Mouse (Mus musculus) G1E (cell line): ENCODE measurements around the gene Tada2a. TPM values are rescaled to one million over a fixed set of nuclear protein-coding genes. Genes with fewer than 3 reads are reported as not detected.

Source experiments
- ATAC-seq: 2 replicates; pipeline ENCODE4 v1.8.0; 2016; ENCODE audit warnings: mild to moderate bottlenecking; ENCODE audit not compliant: insufficient number of reproducible peaks, poor library complexity, low FRiP score, severe bottlenecking; ENCODE audit errors: extremely low read depth
- DNase-seq: peaks from one replicate; pipeline ENCODE4 v3.0.0; 2012; ENCODE audit warnings: low spot score
- H3K27me3 ChIP-seq: 2 replicates; pipeline ENCODE4 v1.6.1; 2012; ENCODE audit warnings: mild to moderate bottlenecking, low read length, inconsistent platforms; ENCODE audit not compliant: insufficient read depth
- H3K36me3 ChIP-seq: replicated peaks from 2 replicates; pipeline ENCODE3; 2012; ENCODE audit warnings: mild to moderate bottlenecking, inconsistent platforms
- H3K4me1 ChIP-seq: 2 replicates; pipeline ENCODE4 v1.6.1; 2012; ENCODE audit warnings: low read depth, low read length, inconsistent platforms, mixed read lengths; ENCODE audit not compliant: insufficient read depth
- H3K4me3 ChIP-seq: 2 replicates; pipeline ENCODE4 v1.5.1; 2012; ENCODE audit warnings: low read depth, mild to moderate bottlenecking, inconsistent platforms, low read length, moderate library complexity, mixed read lengths
- H3K9me3 ChIP-seq: replicated peaks from 2 replicates; pipeline ENCODE4 v1.6.1; 2012; ENCODE audit warnings: inconsistent platforms
- CTCF ChIP-seq: IDR thresholded peaks from 2 replicates; pipeline ENCODE4 v1.5.1; 2012; ENCODE audit warnings: low read depth, low read length, inconsistent platforms, mixed read lengths
- GATA1 ChIP-seq: IDR thresholded peaks from 2 replicates; pipeline ENCODE4 v1.6.1; 2012; ENCODE audit warnings: borderline replicate concordance, low read length, inconsistent platforms, mixed read lengths
- GATA2 ChIP-seq: IDR thresholded peaks from 2 replicates; pipeline ENCODE4 v1.6.1; 2012; ENCODE audit warnings: low read depth, low read length, inconsistent platforms, borderline replicate concordance
- POLR2AphosphoS5 ChIP-seq: IDR thresholded peaks from 2 replicates; pipeline ENCODE4 v1.6.1; 2012; ENCODE audit warnings: low read depth, low read length, inconsistent platforms; ENCODE audit not compliant: insufficient replicate concordance
- TAL1 ChIP-seq: conservative IDR thresholded peaks from 2 replicates; pipeline ENCODE4 v1.6.1; 2012; ENCODE audit warnings: low read depth, low read length, inconsistent platforms, mixed read lengths
- polyA plus RNA-seq: library from polyadenylated mRNA; stranded (reverse); fragments of >175 nt; gene quantifications from 2 replicates; pipeline ENCODE4 v1.2.3, GENCODE M21; 2012
- total RNA-seq, 2 experiments: library from RNA; stranded (forward) in 1 of 2; stranded (reverse) in 1 of 2; fragments of 200-1000 nt in 1 of 2; fragments of >200 nt in 1 of 2; fragmentation: Nextera tagmentation in 1 of 2; gene quantifications; 2 replicates each; pipeline ENCODE4 v1.2.3; 2014 to 2017

Gene Tada2a
- total and polyA plus RNA-seq, 3 experiments, result 1.9 to 18.7 (median 18.5) TPM

DNA sequence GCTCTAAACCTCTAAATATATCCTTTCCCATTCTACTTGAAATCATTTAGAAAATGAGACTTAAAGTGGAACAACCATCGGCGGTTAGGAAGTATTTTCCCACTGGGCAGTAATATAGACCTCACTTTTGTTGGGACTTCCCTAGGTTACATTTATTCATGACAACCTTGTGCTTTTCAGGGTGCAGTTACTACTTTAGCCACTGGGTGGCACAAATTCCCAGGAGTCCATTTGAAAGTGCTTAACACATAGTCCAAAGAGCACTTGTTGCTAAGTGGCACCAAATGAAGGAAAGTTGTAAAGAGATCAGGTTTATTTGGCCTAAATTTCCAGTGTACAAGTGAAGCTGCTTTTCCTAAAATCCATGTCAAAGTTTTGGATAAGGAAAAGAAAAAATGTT lies 12.4 kb upstream of the Tada2a start:
- H3K36me3 ChIP-seq, result no peaks in the 10 kb centered on the region
- DNase-seq, result no peak
- TF ChIP-seq GATA2 (no peak), CTCF (peak; percentile 31; the same call in 1 of the 2 replicates)
- H3K4me1 ChIP-seq, result no peaks in the 10 kb centered on the region; the same call in 1 of the 2 replicates
- no peak overlapping the region for H3K4me3 ChIP-seq
- H3K9me3 ChIP-seq, result no peaks in the 10 kb centered on the region
- ATAC-seq, result no peak
- H3K27me3 ChIP-seq, result peaks cover 19% of the 10 kb centered on the region

- no peaks in the 10 kb centered on the region for H3K9me3 ChIP-seq
- H3K4me3 ChIP-seq, result no peak overlapping the region
- H3K36me3 ChIP-seq, result no peaks in the 10 kb centered on the region
- H3K4me1 ChIP-seq, result no peaks in the 10 kb centered on the region
- no peak for ATAC-seq
- TF ChIP-seq GATA2, result no peak
- no peak for TF ChIP-seq POLR2AphosphoS5
- no peak for TF ChIP-seq TAL1
- no peak for TF ChIP-seq CTCF
- no peak for TF ChIP-seq GATA1
- DNase-seq, result no peak
- H3K27me3 ChIP-seq, result peaks cover 22% of the 10 kb centered on the region
Observed at GRCm38 (mm10) chr11:84136453-84136852, 7.1 kb upstream of the Tada2a start.

- Histone ChIP-seq H3K27me3 (peaks cover 25% of the 10 kb centered on the region), H3K4me3 (no peak overlapping the region), H3K36me3 (no peaks in the 10 kb centered on the region), H3K9me3 (no peaks in the 10 kb centered on the region), H3K4me1 (peaks cover 7% of the 10 kb centered on the region)
- TF ChIP-seq POLR2AphosphoS5 (no peak), CTCF (no peak), GATA2 (no peak), GATA1 (no peak), TAL1 (no peak)
- ATAC-seq (no peak), DNase-seq (no peak)
Observed at GRCm38 (mm10) chr11:84134331-84134860, 5.0 kb upstream of the Tada2a start.

- Histone ChIP-seq H3K9me3 (no peaks in the 10 kb centered on the region), H3K36me3 (peaks cover 26% of the 10 kb centered on the region), H3K27me3 (peaks cover 17% of the 10 kb centered on the region), H3K4me1 (peaks cover 18% of the 10 kb centered on the region), H3K4me3 (peak overlapping the region; percentile 94)
- TF ChIP-seq POLR2AphosphoS5 (no peak), CTCF (no peak), GATA1 (no peak), TAL1 (no peak), GATA2 (no peak)
- no peak for ATAC-seq
- peak; percentile 3 for DNase-seq
Observed at GRCm38 (mm10) chr11:84129799-84130185, 392 bp upstream of the Tada2a start.

DNA sequence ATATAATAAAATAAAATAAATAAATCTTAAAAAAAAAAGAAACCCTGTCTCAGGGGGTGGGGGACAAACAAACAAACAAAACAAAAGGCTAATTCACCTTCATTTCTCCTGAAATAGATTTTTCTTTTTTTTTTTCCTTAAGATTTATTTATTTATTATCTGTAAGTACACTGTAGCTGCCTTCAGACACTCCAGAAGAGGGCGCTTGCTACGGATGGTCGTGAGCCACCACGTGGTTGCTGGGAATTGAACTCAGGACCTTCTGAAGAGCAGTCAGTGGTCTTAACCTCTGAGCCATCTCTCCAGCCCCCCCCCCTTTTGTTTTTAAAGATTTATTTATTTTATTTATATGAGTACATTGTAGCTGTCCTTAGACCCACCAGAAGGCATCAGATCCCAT lies 1.4 kb downstream of the Tada2a start:
- ATAC-seq (no peak), DNase-seq (no peak)
- TF ChIP-seq CTCF (no peak), POLR2AphosphoS5 (no peak), GATA2 (no peak), TAL1 (no peak), GATA1 (no peak)
- no peak overlapping the region for H3K4me3 ChIP-seq
- H3K36me3 ChIP-seq, result peaks cover 42% of the 10 kb centered on the region
- H3K27me3 ChIP-seq, result peaks cover 17% of the 10 kb centered on the region
- peaks cover 18% of the 10 kb centered on the region for H3K4me1 ChIP-seq
- H3K9me3 ChIP-seq, result no peaks in the 10 kb centered on the region

- no peaks in the 10 kb centered on the region for H3K27me3 ChIP-seq
- H3K9me3 ChIP-seq, result no peaks in the 10 kb centered on the region
- H3K4me3 ChIP-seq, result no peak overlapping the region
- H3K4me1 ChIP-seq, result no peaks in the 10 kb centered on the region; the same call in 1 of the 2 replicates
- no peak for DNase-seq
- TF ChIP-seq GATA1, result no peak
- no peak for TF ChIP-seq GATA2
- no peak for TF ChIP-seq POLR2AphosphoS5
- no peak for TF ChIP-seq CTCF
- TF ChIP-seq TAL1, result no peak
- peaks cover 93% of the 10 kb centered on the region for H3K36me3 ChIP-seq
- no peak for ATAC-seq
Observed at GRCm38 (mm10) chr11:84121051-84121956, 8.1 kb downstream of the Tada2a start.
